Mouse (Mus musculus) neural tube, embryonic 10.5 days (tissue): ENCODE results near the gene Ecpas.
A peak's percentile ranks its signal among the peaks of the same experiment; 100 is the strongest.

Source experiments
- DNase-seq: peaks from one replicate; pipeline ENCODE4 v3.0.0-alpha.2; 2017; ENCODE audit warnings: low spot score; ENCODE audit errors: extremely low spot score

The Ecpas gene

DNA sequence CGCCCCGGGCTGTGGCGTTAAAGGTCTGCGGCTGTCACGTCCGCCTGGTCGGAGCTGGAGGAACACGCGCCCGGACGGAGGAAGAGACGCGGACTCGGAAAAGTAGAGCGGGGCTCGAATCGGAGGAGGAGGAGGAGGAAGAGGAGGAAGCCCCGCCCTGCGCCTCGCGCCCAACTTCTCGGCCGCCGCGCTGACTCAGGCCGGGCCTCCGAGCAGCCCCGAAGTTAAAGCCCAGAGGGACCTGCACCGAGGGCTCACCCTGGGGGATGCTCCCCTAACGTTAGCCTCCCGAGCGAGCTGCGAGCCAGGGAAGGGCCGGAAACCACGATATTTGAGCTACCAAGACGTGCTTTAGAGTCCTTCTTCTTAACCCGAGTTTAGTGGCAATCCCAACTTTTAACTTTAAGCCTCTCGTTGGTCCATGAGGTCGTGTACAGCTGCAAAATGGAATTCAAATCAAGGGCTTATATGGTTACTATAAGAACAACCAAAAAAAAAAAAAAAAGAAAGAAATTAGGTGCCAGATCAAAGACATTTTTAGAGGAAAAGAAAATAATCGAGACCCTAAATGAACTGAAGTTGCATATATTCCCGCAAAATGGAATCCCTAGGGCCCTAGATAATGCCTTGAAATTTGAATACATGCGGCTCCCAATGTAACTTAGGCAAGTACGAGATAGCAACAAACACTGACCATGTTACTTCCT is at the start of gene Ecpas:
Gene Ecpas, minus strand, starts transcription at position 121 of the 707 bp plus-strand sequence.
- no peak for DNase-seq

DNA sequence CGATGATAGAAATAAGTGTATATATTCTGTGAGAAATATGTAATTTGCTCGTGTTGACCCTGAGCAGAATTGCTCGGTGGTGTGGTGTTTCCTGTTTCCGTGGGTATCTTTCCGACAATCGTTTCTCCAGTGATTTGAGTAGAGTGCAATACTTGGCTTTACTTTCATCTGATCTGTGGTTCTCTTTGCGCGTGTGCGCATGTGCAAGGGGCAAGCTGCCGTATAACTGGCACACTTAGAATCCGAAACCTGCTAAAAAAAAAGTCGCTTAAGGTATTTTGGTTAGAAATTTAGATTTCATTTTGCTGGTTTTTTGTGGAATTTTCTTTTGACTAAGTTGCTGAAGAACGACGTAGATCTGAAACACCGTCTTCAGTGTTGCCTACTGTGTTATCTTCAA is 49.2 kb upstream of the Ecpas start:
- DNase-seq, result no peak

DNA sequence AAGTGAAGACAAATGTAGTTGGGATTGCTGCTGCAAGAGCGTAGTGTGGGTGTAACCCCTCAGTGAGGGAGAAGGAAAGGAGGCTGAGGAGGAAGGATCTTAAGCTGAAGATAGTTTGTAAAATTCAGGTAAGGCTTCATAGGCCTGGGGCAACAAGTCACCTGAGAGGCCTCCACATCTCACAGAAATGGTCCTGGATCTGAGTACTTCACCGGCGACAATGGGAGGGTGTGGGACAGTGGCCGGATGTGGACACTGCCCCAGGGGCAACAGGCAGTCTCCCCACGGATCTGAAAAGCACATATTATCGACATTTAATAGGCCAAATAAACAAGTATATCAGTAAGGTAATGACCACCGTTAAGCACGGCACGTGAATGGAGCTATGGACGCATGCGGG is 40.1 kb upstream of the Ecpas start:
- DNase-seq, result no peak

DNA sequence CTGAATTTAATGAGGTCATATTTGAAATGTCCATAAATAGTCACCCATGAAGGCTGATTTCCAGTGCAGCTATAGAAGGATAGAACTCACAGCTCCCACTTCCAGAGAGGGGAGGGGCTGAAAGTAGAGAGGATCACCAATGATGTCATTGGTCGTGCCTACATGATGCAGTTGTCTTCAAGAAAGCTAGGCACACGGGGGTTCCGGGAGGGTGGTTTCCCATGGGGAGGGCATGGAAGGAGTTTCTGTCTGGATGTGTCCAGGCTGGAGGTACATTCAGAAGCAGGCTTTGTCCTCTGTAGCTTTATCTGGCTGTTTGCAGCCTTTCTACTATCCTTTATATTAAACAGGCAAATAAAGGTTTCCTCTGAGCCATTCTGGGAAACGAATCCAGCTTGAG is 35.8 kb upstream of the Ecpas start:
- DNase-seq, result no peak

DNA sequence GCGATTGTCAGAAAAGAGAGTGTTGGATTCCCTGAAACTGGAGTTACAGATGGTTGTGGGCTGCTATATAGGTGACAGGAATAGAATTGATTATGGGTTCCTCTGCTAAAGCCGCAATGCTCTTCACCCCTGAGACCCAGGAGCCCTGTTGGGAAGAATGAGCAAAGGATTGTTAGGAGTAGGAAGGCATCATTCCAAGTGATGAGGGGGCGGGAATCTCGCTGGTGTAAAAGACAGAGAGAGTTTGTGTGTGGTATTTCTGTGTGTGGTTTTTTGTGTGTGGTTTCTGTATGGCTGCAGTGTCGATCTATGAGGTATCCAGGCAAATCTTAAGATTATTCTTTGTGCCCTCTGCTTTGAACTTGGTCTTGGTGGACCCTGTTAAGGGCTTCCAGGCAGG is 32.1 kb upstream of the Ecpas start:
- no peak for DNase-seq

DNA sequence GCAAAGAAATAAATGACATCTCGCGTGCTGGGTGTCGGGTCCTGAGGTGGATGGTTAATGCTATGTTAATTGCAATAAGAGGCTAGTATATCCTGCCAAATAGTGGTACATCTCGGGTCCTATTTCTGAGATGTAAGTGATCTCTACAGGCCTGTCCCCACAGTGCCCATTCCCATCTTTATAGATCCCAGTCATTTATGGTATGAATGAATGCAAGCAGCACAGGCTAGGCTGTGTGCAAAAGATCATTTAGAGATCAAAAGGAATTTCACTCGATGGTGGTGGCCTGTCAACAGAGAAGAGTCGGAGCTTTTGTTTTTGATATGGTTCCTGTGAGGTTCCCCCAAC is 31.6 kb upstream of the Ecpas start:
- no peak for DNase-seq

DNA sequence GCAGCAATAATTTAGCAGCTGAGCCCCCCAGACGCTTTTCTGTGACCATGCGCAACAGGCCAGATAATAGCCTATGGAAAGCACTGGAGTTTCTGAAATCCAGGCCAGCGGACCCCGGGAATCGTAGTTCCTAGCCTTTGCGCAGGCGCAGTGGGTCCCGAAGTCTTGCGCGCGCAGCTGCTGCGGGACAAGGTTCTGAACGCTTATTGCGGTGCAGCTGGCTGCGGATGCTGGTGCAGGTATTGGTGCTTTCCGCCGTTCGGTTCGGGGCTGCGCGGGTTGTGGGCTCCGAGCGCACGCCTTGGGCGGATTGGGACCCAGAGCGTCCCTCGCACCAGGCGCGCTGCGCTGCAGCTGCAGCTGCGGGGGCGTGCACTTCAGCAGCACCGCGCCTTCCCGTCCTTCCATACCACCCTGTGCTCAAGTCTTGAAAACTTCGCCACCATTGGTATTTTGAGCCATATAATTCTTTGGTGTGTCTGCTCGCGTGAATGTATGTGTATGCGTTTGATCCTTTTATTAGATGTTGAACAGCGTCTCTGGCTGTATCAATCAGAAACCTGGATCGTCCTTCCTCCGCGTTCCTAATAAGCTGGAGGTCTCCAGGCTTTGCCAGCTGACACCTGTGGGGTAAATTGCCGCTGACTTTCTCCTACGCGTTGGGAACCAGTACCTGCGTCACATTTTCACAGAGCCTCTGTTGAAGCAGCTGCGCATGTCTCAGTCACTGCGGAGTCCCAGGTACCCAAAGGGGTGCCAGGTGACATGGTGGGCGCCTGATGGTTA is 31.1 kb upstream of the Ecpas start, which contains the start of gene Zkscan16:
Gene Zkscan16, plus strand, starts transcription at position 209 of the 786 bp plus-strand sequence.
- peak; percentile 95 for DNase-seq

DNA sequence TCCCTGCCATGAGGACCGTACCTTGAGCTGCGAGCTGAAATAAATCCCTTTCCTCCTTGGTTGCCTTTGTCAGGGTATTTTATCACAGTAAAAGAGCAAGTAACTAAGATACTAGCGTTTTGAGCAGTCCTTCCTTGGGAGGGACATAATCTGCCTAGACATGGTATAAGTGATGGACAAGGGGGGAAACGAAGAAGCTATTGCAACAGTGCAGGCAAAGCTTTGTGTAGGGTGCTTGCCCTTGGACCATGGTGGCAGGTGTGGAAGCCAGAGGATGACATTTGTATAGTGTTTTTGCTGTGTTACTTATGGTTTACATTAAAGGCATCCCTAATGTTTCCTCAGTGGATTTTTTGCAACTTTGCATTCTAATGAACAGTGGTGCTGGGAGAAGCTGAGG is 30.4 kb upstream of the Ecpas start:
- DNase-seq, result no peak

DNA sequence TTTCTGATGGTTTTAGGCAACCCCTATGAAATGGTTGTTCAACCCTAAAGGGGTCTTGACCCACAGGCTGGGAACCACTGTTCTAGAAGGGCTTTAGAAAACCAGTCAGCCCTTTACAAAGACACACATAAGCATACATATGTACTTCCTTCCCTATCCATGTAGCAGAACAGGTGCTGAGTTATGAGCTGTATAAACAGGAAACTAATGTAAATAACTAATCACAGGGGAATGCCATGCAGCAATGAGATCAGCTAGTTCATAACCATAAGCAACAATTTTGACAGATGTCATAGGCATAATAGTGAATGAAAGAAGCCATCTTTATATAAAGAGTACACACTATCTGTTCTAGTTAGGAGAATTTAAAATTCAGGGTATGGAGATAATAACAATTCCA is 29.1 kb upstream of the Ecpas start:
- no peak for DNase-seq

DNA sequence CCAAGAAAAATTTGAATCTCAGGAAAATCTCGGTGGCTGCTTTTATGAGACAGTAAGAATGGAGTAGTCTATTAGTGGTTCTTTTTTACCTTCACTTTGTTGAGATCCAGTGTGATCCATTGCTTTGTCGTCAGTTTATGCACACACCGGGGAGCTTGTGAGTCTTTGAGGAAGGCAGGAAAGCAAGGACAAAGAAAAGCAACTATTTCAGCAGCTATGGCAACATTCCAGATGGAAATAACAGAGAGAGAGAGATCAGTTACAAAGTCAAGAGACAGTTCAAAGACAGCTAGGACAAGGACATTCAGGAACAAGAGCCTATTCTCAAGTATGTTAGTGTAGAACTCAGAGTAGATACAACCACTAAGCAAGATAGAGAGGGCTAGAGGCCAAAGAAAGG is 23.3 kb upstream of the Ecpas start:
- DNase-seq, result no peak

DNA sequence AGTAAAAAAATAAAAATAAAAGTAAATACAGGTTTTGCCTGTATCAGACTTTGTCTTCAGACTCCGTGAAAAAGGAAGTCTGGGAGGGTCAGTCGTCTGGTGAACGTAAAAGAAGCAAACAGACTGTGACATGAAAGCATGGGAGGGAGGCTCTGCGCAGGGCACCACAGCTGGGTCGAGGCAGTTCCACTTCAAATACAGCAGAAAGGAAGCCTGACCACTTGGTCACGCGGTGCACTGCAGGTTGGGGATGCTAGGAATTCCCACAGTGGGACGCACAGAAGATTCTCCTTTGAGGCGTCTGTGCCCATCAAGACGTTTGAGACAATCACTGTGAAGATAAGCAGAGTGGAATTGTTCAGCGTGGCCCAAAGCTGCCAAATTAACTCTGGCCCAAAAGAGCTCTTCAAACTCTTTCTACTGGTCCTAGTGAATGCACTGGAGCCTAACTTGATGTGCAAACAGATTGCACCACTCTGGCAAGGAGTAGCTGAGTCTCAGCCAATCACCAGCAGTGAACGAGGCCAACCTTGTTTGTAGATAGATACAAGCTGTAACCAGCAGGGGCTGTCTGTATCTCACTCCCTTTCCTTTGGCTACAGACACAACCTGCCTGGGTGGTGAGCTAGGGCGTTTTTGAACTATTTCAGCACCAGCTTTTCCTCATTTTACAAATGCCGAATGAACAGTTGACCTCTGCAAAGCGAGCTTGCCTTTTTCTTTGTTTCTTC is 22.4 kb upstream of the Ecpas start:
- no peak for DNase-seq

DNA sequence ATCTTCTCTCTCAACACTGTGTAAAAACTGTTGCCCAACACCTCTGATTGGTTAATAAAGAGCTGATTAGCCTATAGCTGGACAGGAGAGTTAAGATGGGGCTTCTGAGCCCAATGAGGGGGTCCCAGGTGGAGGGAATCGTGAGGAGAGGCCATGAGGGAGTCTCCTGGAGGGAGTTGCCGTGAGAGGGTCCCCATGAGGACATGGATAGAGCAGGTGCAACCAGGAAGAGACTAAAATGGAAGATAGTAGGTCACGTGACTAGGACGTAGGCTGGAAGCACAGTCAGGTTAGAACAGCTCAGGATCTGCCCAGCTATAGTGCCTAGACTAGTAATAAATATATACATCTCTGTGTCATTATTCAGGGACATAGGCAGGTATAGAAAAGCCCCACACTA is 21.8 kb upstream of the Ecpas start:
- DNase-seq, result no peak

DNA sequence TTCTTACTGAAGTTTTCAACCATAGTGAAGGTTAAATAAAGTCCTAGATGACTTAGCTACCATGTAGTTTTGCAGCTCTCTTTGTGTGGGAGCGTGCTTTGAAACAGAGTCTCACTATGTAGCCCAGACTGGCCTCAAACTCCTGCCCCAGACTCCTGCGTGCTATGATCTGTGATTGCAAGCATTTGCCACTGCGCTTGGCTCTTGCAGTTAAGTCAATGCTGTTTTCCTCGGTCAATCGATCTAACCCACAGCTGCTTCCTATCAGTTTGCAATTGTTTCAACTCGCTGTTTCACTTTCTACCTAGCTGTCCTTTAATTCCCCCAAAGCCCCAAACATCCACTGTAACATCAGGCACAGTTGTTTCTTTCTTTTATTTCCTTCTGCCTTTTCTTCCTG is 20.0 kb upstream of the Ecpas start:
- no peak for DNase-seq

DNA sequence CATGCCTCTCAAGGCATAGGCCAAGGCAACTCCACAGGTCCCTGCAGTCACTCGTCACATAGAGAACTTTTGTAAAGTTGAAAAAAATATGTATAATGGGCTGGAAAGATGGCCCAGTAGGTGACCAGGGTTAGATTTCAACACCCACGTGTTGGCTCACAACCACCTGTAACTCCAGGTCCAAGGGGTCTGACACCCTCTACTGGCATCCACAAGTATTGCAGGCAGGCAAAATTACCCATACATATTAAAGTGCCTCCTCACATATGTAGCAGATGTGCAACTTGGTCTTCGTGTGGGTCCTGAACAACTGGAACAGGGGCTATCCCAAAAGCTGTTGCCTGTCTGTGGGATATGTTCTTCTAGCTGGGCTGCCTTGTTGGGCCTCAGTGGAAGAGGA is 15.1 kb upstream of the Ecpas start:
- DNase-seq, result no peak

DNA sequence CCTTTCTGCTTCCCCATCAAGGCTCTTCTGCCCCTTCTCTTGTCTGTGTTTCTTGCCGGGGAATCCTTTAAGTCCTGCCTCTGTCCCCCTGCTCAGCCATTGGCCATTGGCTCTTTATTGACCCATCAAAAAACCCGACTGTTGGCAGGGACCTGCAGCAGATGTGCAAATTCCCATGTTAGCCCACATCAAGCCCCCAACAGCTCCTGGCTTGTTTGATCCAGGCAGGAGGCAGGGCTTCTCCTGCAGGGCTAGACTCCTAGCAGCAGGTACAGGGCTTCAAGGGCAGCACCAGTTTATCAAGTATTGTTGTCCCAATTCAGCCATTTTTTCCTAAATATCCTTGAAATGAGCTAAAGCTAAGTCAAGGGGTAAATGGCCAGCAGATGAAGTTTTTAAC is 13.6 kb upstream of the Ecpas start:
- DNase-seq, result no peak

DNA sequence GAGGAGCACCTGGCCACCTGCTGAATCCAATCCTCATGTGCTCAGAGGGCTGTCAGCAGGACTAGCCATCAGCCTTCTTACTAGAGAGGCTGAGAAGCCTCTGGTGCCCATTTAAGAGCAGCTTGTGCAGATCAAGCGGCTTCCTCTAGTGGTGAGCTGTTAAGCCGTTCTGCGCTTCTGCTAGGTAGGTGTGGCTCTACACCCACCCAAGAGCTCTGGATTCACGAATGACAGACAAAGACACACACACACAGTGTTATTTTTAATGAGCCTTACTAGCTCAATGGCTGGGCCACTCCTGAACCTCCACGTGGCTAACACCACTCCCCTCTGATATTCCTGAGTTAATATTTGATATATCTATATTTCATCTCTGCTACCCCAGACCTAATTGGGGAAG is 13.1 kb upstream of the Ecpas start:
- DNase-seq, result no peak

DNA sequence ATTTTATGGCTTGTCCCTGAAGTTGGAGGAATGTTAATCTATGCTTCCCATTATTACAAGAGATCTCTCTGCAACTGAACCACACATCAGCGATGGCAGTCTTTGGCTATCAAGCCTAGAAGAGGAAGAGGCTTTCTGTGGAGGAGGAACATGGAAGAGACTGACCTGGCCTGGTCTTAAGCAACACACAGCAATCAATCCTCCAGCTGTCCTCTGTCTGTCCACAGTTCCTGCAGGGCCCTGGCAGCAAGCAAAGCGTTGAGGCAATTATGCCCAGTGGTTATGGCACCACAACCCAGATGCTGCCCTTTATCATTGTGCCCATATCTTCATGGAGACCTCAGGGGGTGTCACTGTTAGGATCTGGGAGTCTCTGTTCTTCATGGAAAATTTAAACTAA is 11.4 kb upstream of the Ecpas start:
- no peak for DNase-seq

DNA sequence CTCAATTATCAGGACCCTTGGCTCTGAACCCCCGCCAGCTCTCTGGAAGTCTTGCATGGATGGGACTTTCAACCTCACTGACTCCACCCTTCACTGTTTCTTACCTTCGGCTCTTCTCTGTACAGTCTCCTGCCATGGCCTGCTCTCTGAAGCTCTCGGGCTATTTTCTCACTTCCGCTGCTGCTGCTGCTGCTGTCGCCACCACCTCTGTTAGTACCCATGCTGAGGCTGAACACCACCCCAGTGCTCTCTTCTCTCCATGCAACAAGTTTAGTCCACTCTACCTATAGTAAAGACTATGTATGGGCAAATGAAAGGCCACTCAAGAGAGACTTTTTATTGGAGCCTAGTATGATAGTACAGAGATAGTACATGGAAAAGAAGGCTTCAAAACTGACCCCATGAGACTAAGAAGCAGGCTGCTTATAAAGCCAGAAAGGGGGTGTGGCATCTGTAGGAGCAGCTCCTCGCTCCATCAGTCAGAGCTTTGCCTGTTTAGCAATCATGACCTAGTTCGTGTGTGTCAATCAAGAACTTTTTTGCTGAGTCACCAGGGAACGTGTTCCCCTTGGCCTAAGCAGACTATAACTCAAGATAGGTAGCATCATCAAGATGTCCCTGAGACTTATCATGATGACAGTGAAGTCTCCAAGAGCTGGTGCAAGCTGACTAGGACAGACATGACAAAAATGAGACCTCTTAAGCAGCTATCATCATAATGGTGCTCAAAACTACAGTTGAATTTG is 2.7 kb upstream of the Ecpas start:
- no peak for DNase-seq

DNA sequence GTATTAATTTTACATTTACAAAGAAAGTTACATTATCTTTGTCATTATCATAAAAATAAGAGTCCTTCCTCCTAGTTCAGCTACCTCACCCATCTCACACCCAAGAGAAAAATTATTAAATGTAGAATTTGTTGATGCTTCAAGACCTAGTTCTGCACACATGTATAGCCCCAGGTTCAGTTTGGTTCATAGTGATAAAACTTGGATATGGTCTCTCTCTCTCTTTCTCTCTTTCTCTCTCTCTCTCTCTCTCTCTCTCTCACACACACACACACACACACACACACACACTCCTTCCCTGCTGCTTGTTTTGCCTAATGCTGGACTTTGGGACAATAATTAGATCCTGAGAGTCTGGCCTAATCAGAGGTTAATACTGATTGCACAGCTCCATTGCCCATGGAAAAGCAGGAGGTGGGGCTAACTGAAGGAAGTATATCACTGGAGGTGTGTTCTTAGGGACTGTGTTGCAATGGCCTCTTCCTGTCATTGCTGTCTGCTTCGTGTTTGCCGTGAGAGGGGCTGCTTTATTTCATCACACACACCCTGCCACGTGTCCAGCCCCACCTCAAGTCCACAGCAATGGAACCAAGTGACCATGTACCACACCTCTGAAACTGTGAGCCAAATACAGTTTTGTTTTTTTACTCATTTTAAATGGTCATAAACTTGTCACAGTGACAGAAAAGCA is 932 bp upstream of the Ecpas start:
- no peak for DNase-seq

DNA sequence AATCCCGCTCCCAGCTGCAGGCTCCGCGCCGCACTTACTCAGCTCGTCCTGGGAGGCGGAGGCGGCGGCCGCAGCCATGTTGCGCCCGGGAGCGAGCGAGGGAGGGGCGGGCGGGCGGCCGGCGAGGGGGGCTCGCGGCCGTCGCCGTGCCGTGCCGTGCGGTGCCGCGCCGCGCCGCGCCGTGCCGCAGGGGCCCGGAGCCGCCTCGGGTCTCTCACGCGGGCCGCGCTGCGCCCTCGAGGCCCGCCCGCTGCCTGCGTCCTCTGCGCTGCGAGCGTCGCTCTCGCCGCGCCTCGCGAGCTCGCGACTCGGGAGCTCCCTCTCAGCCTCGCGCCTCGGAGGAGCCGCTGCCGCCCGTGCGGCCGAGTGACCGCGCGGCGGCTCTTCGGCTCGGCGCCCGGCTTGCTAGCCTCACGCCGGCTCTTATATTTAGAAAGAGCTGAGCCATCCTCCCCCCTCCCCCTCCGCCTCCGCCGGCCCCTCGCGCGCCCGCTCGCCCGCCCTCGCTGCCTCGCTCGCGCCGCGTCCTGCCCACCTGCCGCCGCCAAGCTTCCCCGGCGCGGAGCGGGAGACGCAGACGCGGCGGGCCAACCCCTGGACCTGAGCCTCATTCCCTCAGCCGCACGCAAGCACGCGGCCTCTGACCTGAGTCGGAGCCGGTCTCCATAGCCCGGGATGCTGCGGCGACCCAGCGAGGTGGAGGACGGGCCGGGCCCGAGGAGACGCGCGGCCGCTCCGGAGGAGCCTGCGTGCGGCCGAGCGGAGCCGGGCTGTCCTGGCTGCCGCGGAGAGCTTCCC is 519 bp downstream of the Ecpas start:
- peak; percentile 87 for DNase-seq
